Mouse (Mus musculus) lung, adult 2 months (tissue): ENCODE results near the gene Sgpp1. TPM values are rescaled to one million over a fixed set of nuclear protein-coding genes. Genes with fewer than 3 reads are reported as not detected.

Experiments
- DNase-seq: peaks from one replicate; pipeline ENCODE4 v3.0.0; 2022
- H3K4me1 ChIP-seq: fragments of 200-500 bp; 2 replicates; pipeline ENCODE4 v1.6.1; 2011; ENCODE audit warnings: low read length; ENCODE audit not compliant: control insufficient read depth, insufficient read depth
- H3K4me3 ChIP-seq: fragments of 200-500 bp; replicated peaks from 2 replicates; pipeline ENCODE3; 2011; ENCODE audit warnings: low read depth, mild to moderate bottlenecking, control low read depth, low read length; ENCODE audit errors: extremely low read depth
- CTCF ChIP-seq: fragments of 200-500 bp; IDR thresholded peaks from 2 replicates; pipeline ENCODE4 v1.5.1; 2011; ENCODE audit warnings: mild to moderate bottlenecking, low read length, control low read depth; ENCODE audit not compliant: insufficient read depth
- POLR2A ChIP-seq: fragments of 200-500 bp; IDR thresholded peaks from 2 replicates; pipeline ENCODE4 v1.6.1; 2011; ENCODE audit warnings: low read depth, mild to moderate bottlenecking, control low read depth, low read length, borderline replicate concordance; ENCODE audit errors: extremely low read depth
- WGBS: fragments of 180-500 bp; shearing (Covaris S2); methylation state at CpG from one replicate; pipeline ENCODE4 v1.1.7; 2018; 5-methylcytosine and 5-hydroxymethylcytosine counted together
- polyA plus RNA-seq: library from polyadenylated mRNA; depleted of rRNA; stranded (reverse); fragments of >200 nt; gene quantifications from 2 replicates; pipeline ENCODE4 v1.2.3, GENCODE M21; 2012; rRNA removed

Sgpp1 gene
- 31.1 and 35.2 TPM in 2 replicates for polyA plus RNA-seq

- 1% methylated on average over 103 of the region's 105 CpGs for WGBS
- H3K4me1 ChIP-seq, result peaks cover 4% of the 10 kb centered on the region
- peak within 1 kb of the TSS; percentile 93 for H3K4me3 ChIP-seq
- peak; percentile 77 for DNase-seq
- peak; percentile 48; the same call in 1 of the 2 replicates for TF ChIP-seq POLR2A
- no peak for TF ChIP-seq CTCF
Observed at GRCm38 (mm10) chr12:75735246-75736200, at the start of gene Sgpp1. TSS of gene Sgpp1 (minus strand) at chr12:75735729.

GRCm38 (mm10) chr12:75784271-75784751 is 48.8 kb upstream of the Sgpp1 start:
- TF ChIP-seq POLR2A (no peak), CTCF (no peak)
- DNase-seq, result no peak
- Histone ChIP-seq H3K4me3 (no peak overlapping the region), H3K4me1 (no peaks in the 10 kb centered on the region)
- 78% methylated on average over 2 of the region's 2 CpGs for WGBS

- no peak overlapping the region for H3K4me3 ChIP-seq
- no peak for DNase-seq
- 78% methylated on average over 7 of the region's 7 CpGs for WGBS
- H3K4me1 ChIP-seq, result no peaks in the 10 kb centered on the region
- TF ChIP-seq CTCF (no peak), POLR2A (no peak)
Observed at GRCm38 (mm10) chr12:75781995-75782394, 46.5 kb upstream of the Sgpp1 start.

- TF ChIP-seq CTCF (no peak), POLR2A (no peak)
- no peak overlapping the region for H3K4me3 ChIP-seq
- DNase-seq, result no peak
- no peaks in the 10 kb centered on the region for H3K4me1 ChIP-seq
Observed at GRCm38 (mm10) chr12:75781445-75781844, 45.9 kb upstream of the Sgpp1 start.

GRCm38 (mm10) chr12:75772424-75773034 is 37.0 kb upstream of the Sgpp1 start:
- peak; percentile 62 for DNase-seq
- no peak for TF ChIP-seq POLR2A
- peak; percentile 66 for TF ChIP-seq CTCF
- Histone ChIP-seq H3K4me3 (no peak overlapping the region), H3K4me1 (no peaks in the 10 kb centered on the region)
- WGBS, result 17% methylated on average over 3 of the region's 3 CpGs

GRCm38 (mm10) chr12:75771410-75771809 is 35.9 kb upstream of the Sgpp1 start:
- 43% methylated on average over 3 of the region's 3 CpGs for WGBS

GRCm38 (mm10) chr12:75766885-75767317 is 31.4 kb upstream of the Sgpp1 start:
- TF ChIP-seq POLR2A, result no peak
- TF ChIP-seq CTCF, result no peak
- Histone ChIP-seq H3K4me1 (no peaks in the 10 kb centered on the region; the same call in 1 of the 2 replicates), H3K4me3 (no peak overlapping the region)
- 42% methylated on average over 8 of the region's 8 CpGs for WGBS
- no peak for DNase-seq

More at GRCm38 (mm10) chr12:75771410-75771809, 35.9 kb upstream of the Sgpp1 start:
- no peaks in the 10 kb centered on the region; the same call in 1 of the 2 replicates for H3K4me1 ChIP-seq
- H3K4me3 ChIP-seq, result no peak overlapping the region
- no peak for DNase-seq
- TF ChIP-seq POLR2A (no peak), CTCF (no peak)

- TF ChIP-seq POLR2A (no peak), CTCF (no peak)
- Histone ChIP-seq H3K4me3 (no peak overlapping the region), H3K4me1 (no peaks in the 10 kb centered on the region; the same call in 1 of the 2 replicates)
- 44% methylated on average over 6 of the region's 6 CpGs for WGBS
- no peak for DNase-seq
Observed at GRCm38 (mm10) chr12:75766395-75766794, 30.9 kb upstream of the Sgpp1 start.

- WGBS, result 29% methylated on average over 3 of the region's 3 CpGs
- Histone ChIP-seq H3K4me3 (no peak overlapping the region), H3K4me1 (no peaks in the 10 kb centered on the region; the same call in 1 of the 2 replicates)
- no peak for DNase-seq
- TF ChIP-seq POLR2A (no peak), CTCF (no peak)
Observed at GRCm38 (mm10) chr12:75765751-75766150, 30.2 kb upstream of the Sgpp1 start.

GRCm38 (mm10) chr12:75756387-75756786 is 20.9 kb upstream of the Sgpp1 start:
- Histone ChIP-seq H3K4me1 (no peaks in the 10 kb centered on the region), H3K4me3 (no peak overlapping the region)
- 88% methylated on average over 2 of the region's 2 CpGs for WGBS
- TF ChIP-seq CTCF (no peak), POLR2A (no peak)
- DNase-seq, result no peak
